Mouse (Mus musculus): ENCODE data around the gene Cep112.

DNA sequence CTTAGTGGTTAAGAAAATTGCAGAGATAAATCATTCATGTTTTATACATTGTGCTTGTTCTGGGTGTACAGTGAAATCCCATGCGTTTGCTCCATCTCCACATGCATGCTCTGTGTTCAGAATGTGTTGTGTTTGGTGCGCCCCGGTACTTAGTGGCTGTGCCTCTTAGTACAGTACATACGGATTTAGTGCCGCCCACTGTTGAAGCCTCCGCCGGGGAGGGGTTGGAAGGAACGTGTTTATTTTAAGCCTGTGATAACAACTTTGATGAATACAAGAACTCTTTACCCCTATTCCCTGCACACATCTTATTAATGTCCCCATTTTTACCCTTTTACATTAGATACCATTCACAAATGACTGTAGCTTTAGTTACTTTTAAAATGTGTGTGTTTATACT lies 39.1 kb downstream of the Cep112 start:
- TF ChIP-seq GATA1 (IDR thresholded peaks at IDR 0.05; ENCODE audit: borderline replicate concordance, low read length): no peak
- no peak for TF ChIP-seq FLI1 (IDR thresholded peaks at IDR 0.05; ENCODE audit: low read length)

Data from megakaryocyte, embryonic 14.5 days (primary cell).